Mouse (Mus musculus) limb, embryonic 13.5 days (tissue): Measurements from ENCODE around the gene Cul1. TPM values are rescaled to one million over a fixed set of nuclear protein-coding genes. Genes with fewer than 3 reads are reported as not detected.

Source experiments
- ATAC-seq: fragments of 200-750 bp; cut with Nextera tagmentation; 2 replicates; pipeline ENCODE4 v1.8.0; 2017; ENCODE audit warnings: low read depth, moderate number of reproducible peaks, moderate TSS enrichment; ENCODE audit not compliant: low FRiP score
- H3K27ac ChIP-seq: fragments of 300-500 bp; sonication (generic); 2 replicates; pipeline ENCODE4 v1.5.1; 2015; ENCODE audit warnings: inconsistent platforms, mild to moderate bottlenecking, moderate library complexity
- H3K27me3 ChIP-seq: fragments of 300-500 bp; sonication (generic); 2 replicates; pipeline ENCODE4 v1.6.1; 2015; ENCODE audit warnings: mild to moderate bottlenecking, inconsistent platforms
- H3K36me3 ChIP-seq: fragments of 300-500 bp; sonication (generic); 2 replicates; pipeline ENCODE4 v1.6.1; 2015; ENCODE audit warnings: inconsistent platforms, mild to moderate bottlenecking, moderate library complexity
- H3K4me1 ChIP-seq: fragments of 300-500 bp; sonication (generic); 2 replicates; pipeline ENCODE4 v1.6.1; 2015; ENCODE audit warnings: inconsistent platforms
- H3K4me2 ChIP-seq: fragments of 300-500 bp; sonication (generic); replicated peaks from 2 replicates; pipeline ENCODE4 v1.6.1; 2015; ENCODE audit warnings: inconsistent platforms, mild to moderate bottlenecking, moderate library complexity
- H3K4me3 ChIP-seq: fragments of 300-500 bp; sonication (generic); 2 replicates; pipeline ENCODE4 v1.5.1; 2015; ENCODE audit warnings: moderate library complexity, mild to moderate bottlenecking, inconsistent platforms
- H3K9ac ChIP-seq: fragments of 300-500 bp; sonication (generic); 2 replicates; pipeline ENCODE4 v1.6.1; 2015; ENCODE audit warnings: mild to moderate bottlenecking, inconsistent platforms
- H3K9me3 ChIP-seq: fragments of 300-500 bp; sonication (generic); 2 replicates; pipeline ENCODE4 v1.6.1; 2016; ENCODE audit warnings: inconsistent platforms
- WGBS: fragments of 180-500 bp; shearing (Covaris S2); methylation state at CpG from one replicate; pipeline ENCODE4 v1.1.7; 2015; 5-methylcytosine and 5-hydroxymethylcytosine counted together
- polyA plus RNA-seq: library from polyadenylated mRNA; unstranded; fragments of >200 nt; fragmentation: Nextera tagmentation; extraction: Ambion mirVana; gene quantifications from 2 replicates; pipeline ENCODE4 v1.2.1, GENCODE M21; 2015

Gene Cul1
- polyA plus RNA-seq, 1 experiment from 2014 or later: 148 TPM

DNA sequence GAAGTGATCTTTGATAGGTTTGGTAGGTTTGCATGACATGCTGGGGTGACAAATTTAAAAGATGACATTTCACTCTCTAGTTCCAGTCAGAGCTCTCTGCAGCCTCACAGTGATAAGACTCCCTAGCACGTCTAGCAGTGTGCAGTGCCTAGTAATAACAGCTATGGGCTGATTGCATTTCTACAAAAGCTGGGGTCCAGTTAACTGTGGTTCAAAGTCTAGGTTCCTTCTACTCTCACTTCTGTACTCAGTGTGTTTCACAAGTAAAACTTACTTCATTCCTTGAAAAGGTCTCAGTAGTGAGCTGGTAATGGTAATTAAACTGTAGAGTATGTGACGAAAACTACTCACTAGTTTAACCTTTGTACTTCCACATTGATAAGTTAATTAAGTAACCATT, 66.8 kb downstream of the Cul1 start:
- Histone ChIP-seq H3K27me3 (no peaks in the 10 kb centered on the region), H3K4me1 (no peaks in the 10 kb centered on the region), H3K4me3 (no peak overlapping the region), H3K27ac (no peak overlapping the region), H3K9ac (no peak overlapping the region), H3K4me2 (no peak overlapping the region), H3K9me3 (no peaks in the 10 kb centered on the region), H3K36me3 (peaks cover 95% of the 10 kb centered on the region)
- 92% methylated on average over 2 of the region's 2 CpGs for WGBS
- ATAC-seq: no peak

GRCm38 (mm10) chr6:47522431-47522830, 69.2 kb downstream of the Cul1 start:
- no peak overlapping the region for H3K27ac ChIP-seq
- no peak for ATAC-seq
- no peaks in the 10 kb centered on the region for H3K4me1 ChIP-seq
- no peak overlapping the region for H3K9ac ChIP-seq
- H3K4me3 ChIP-seq: no peak overlapping the region
- 92% methylated on average over 3 of the region's 3 CpGs for WGBS
- H3K36me3 ChIP-seq: peaks cover 94% of the 10 kb centered on the region
- H3K27me3 ChIP-seq: no peaks in the 10 kb centered on the region
- no peak overlapping the region for H3K4me2 ChIP-seq
- H3K9me3 ChIP-seq: no peaks in the 10 kb centered on the region

- 80% methylated on average over 2 of the region's 2 CpGs for WGBS
- Histone ChIP-seq H3K9me3 (no peaks in the 10 kb centered on the region), H3K27ac (no peak overlapping the region), H3K9ac (no peak overlapping the region), H3K4me3 (no peak overlapping the region), H3K27me3 (no peaks in the 10 kb centered on the region), H3K4me1 (no peaks in the 10 kb centered on the region), H3K36me3 (peaks cover 93% of the 10 kb centered on the region), H3K4me2 (no peak overlapping the region)
- no peak for ATAC-seq
These were observed 71.8 kb downstream of the Cul1 start for GRCm38 (mm10) chr6:47525041-47525440.

- Histone ChIP-seq H3K27me3 (no peaks in the 10 kb centered on the region), H3K4me1 (no peaks in the 10 kb centered on the region), H3K9ac (no peak overlapping the region), H3K4me3 (no peak overlapping the region), H3K27ac (no peak overlapping the region), H3K9me3 (no peaks in the 10 kb centered on the region), H3K4me2 (no peak overlapping the region), H3K36me3 (peaks cover 94% of the 10 kb centered on the region)
- peak; percentile 37; the same call in 1 of the 2 replicates for ATAC-seq
- 79% methylated on average over 4 of the region's 4 CpGs for WGBS
These were observed 73.2 kb downstream of the Cul1 start for GRCm38 (mm10) chr6:47526446-47526845.

- Histone ChIP-seq H3K4me1 (no peaks in the 10 kb centered on the region), H3K27me3 (no peaks in the 10 kb centered on the region), H3K36me3 (peaks cover 93% of the 10 kb centered on the region), H3K4me2 (no peak overlapping the region), H3K9me3 (no peaks in the 10 kb centered on the region), H3K9ac (no peak overlapping the region), H3K27ac (no peak overlapping the region), H3K4me3 (no peak overlapping the region)
- no peak for ATAC-seq
- WGBS: 82% methylated on average over 2 of the region's 2 CpGs
These were observed 73.9 kb downstream of the Cul1 start for GRCm38 (mm10) chr6:47527129-47527528.

DNA sequence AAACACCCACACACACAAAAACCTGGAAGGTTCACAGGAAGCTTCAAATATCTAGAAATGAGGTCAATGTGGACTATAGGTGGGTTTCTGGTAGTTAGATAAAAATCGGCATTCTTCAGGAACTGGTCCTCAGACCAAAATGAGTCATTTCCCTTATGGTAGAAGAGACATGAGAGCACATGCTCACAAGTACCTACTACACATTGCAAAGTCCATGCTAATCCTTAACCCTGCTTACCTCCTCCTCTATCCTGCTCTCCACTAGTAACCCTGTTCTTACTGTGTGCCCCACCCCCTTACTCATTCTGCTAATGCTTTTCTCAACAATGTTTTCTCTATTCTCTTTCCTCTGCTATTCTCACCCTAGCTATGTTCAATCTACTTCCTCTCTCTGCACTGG, 74.5 kb downstream of the Cul1 start:
- ATAC-seq: no peak
- Histone ChIP-seq H3K4me2 (no peak overlapping the region), H3K4me3 (no peak overlapping the region), H3K36me3 (peaks cover 93% of the 10 kb centered on the region), H3K27ac (no peak overlapping the region), H3K9ac (no peak overlapping the region), H3K4me1 (no peaks in the 10 kb centered on the region), H3K9me3 (no peaks in the 10 kb centered on the region), H3K27me3 (no peaks in the 10 kb centered on the region)
- WGBS: 77% methylated on average over 1 of the region's 1 CpGs

- no peak overlapping the region for H3K9ac ChIP-seq
- no peaks in the 10 kb centered on the region for H3K9me3 ChIP-seq
- ATAC-seq: no peak
- no peak overlapping the region for H3K4me3 ChIP-seq
- no peaks in the 10 kb centered on the region for H3K27me3 ChIP-seq
- H3K4me2 ChIP-seq: no peak overlapping the region
- no peak overlapping the region for H3K27ac ChIP-seq
- H3K36me3 ChIP-seq: peaks cover 85% of the 10 kb centered on the region
- WGBS: 71% methylated on average over 1 of the region's 1 CpGs
- H3K4me1 ChIP-seq: no peaks in the 10 kb centered on the region
These were observed 79.3 kb downstream of the Cul1 start for GRCm38 (mm10) chr6:47532547-47532946.

DNA sequence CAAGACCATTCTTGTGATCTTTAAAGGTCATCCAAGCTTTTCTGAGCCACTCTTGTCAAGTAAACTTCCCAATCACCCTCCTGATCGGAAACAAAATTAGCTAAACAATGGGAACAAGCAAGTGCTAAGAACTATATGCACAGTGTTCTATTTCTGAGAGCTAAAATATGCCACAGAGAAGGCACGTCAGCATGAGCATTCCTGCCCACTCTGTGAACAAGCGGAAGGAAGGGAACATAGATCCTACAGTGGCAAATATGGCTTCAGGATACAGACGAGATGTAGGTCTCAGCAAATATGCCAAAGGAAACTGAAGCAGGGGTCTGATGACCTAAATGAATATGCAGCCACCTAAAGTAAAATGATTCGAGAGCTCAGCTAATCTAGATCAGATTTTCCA, 82.1 kb downstream of the Cul1 start:
- Histone ChIP-seq H3K9me3 (no peaks in the 10 kb centered on the region), H3K4me2 (no peak overlapping the region), H3K36me3 (peaks cover 67% of the 10 kb centered on the region), H3K9ac (no peak overlapping the region), H3K27ac (no peak overlapping the region), H3K27me3 (no peaks in the 10 kb centered on the region), H3K4me3 (no peak overlapping the region), H3K4me1 (no peaks in the 10 kb centered on the region)
- WGBS: 93% methylated on average over 5 of the region's 5 CpGs
- no peak for ATAC-seq

GRCm38 (mm10) chr6:47552280-47552679, 99.1 kb downstream of the Cul1 start:
- H3K27me3 ChIP-seq: no peaks in the 10 kb centered on the region
- no peak overlapping the region for H3K27ac ChIP-seq
- H3K4me1 ChIP-seq: no peaks in the 10 kb centered on the region
- no peaks in the 10 kb centered on the region for H3K9me3 ChIP-seq
- no peak for ATAC-seq
- WGBS: 95% methylated on average over 4 of the region's 4 CpGs
- H3K4me3 ChIP-seq: no peak overlapping the region
- H3K4me2 ChIP-seq: no peak overlapping the region
- H3K9ac ChIP-seq: no peak overlapping the region
- H3K36me3 ChIP-seq: peaks cover 82% of the 10 kb centered on the region

- no peaks in the 10 kb centered on the region for H3K4me1 ChIP-seq
- no peaks in the 10 kb centered on the region for H3K27me3 ChIP-seq
- H3K4me3 ChIP-seq: no peak overlapping the region
- ATAC-seq: no peak
- peaks cover 73% of the 10 kb centered on the region for H3K36me3 ChIP-seq
- no peak overlapping the region for H3K27ac ChIP-seq
- H3K9ac ChIP-seq: no peak overlapping the region
- H3K9me3 ChIP-seq: no peaks in the 10 kb centered on the region
- H3K4me2 ChIP-seq: no peak overlapping the region
- WGBS: 81% methylated on average over 2 of the region's 2 CpGs
These were observed 106.1 kb downstream of the Cul1 start for GRCm38 (mm10) chr6:47559287-47559686.

- peaks cover 65% of the 10 kb centered on the region for H3K36me3 ChIP-seq
- no peak for ATAC-seq
These were observed 107.2 kb downstream of the Cul1 start for GRCm38 (mm10) chr6:47560407-47560806.

DNA sequence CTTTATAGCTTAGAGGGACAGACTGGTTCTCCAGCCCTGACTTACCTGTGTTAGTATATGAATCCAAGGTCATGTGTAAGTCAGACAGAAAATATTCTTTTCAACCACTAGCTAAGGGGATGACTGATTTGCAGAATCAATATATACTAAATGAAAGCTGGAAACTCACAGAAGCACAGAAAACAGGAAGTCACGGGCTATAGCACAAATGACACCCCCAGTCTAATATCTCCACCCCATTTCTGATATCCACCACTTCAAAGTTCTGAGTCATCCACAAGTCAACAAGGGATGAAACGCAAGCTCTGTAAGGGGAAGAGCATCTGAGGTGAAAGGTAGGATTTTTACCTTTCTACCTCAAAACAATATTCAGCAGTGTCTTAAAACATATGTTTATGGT, 107.6 kb downstream of the Cul1 start:
- no peaks in the 10 kb centered on the region for H3K27me3 ChIP-seq
- H3K4me1 ChIP-seq: no peaks in the 10 kb centered on the region
- no peak overlapping the region for H3K4me2 ChIP-seq
- 93% methylated on average over 2 of the region's 2 CpGs for WGBS
- peaks cover 65% of the 10 kb centered on the region for H3K36me3 ChIP-seq
- ATAC-seq: no peak
- H3K9ac ChIP-seq: no peak overlapping the region
- no peak overlapping the region for H3K27ac ChIP-seq
- no peaks in the 10 kb centered on the region for H3K9me3 ChIP-seq
- H3K4me3 ChIP-seq: no peak overlapping the region

More at GRCm38 (mm10) chr6:47560407-47560806, 107.2 kb downstream of the Cul1 start:
- no peaks in the 10 kb centered on the region for H3K27me3 ChIP-seq
- H3K9ac ChIP-seq: no peak overlapping the region
- H3K4me1 ChIP-seq: no peaks in the 10 kb centered on the region
- no peak overlapping the region for H3K4me2 ChIP-seq
- no peaks in the 10 kb centered on the region for H3K9me3 ChIP-seq
- H3K4me3 ChIP-seq: no peak overlapping the region
- no peak overlapping the region for H3K27ac ChIP-seq

DNA sequence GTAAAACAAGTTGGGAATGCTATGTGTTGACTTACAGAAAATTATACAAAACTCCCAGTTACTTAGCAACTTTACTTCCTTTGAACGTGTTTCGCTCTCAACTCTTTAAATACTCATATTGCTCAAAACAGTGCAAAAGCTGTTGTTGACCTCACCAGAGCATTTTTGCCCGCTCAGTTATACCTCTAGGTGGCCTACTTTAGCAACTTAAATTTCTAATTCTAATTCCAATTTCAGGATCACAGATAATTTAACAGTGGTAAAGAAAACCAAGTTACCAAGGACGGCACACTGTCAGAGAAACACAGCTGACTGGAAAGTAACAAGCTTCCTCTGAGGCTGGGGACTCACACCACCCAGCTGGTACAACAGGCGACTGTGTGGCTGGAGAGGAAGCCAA, 108.2 kb downstream of the Cul1 start:
- H3K36me3 ChIP-seq: peaks cover 65% of the 10 kb centered on the region
- H3K9me3 ChIP-seq: no peaks in the 10 kb centered on the region
- no peak overlapping the region for H3K4me3 ChIP-seq
- ATAC-seq: no peak
- H3K4me1 ChIP-seq: no peaks in the 10 kb centered on the region
- no peak overlapping the region for H3K9ac ChIP-seq
- WGBS: 89% methylated on average over 5 of the region's 5 CpGs
- no peak overlapping the region for H3K4me2 ChIP-seq
- no peaks in the 10 kb centered on the region for H3K27me3 ChIP-seq
- no peak overlapping the region for H3K27ac ChIP-seq
